In the genomic region with DNA sequence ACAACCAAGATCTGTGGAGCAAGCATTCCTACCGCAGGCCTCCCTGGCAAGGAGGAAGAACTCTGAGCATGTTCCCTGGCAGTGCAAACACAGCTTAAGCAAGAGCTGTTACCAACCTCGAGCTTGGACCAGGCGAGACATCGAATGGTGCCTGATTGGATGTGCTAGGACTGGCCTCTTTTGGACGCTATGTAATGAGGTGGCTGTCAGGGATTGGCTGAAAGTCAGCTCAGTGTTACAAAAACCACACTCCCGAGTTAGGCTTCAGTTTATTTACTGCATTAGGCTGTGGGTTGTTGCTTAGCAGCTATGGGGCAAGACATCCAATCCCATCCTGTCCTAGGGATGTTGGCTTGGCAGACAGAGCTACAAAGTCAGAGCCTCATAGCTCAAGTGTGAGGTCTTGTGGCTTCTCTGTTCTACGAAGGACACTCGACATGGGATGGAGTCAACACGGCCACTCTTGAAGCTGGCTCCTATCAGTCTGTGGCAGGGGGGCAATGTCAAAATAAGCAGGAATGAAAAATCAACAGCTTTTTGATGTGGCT, we compare ENCODE assay signal across 24 mouse cellular contexts.
DNase-seq lines count a peak whose midpoint lies in the region; ATAC-seq and TF ChIP-seq lines count a peak whose summit lies in the region.
"Had no signal": no experiment of that assay in that cellular context is flagged by ENCODE, and none has a peak within 500 bp of the region (broad histone marks: within the 10 kb centered on the region; RNA-seq: fewer than 3 reads in every experiment).

No protein-coding gene starts in this region.

- no peak overlapping the region for H3K4me2 ChIP-seq in midbrain, embryonic 11.5 days
- H3K4me2 ChIP-seq in midbrain, embryonic 16.5 days (ENCODE audit: low read length), result no peak overlapping the region
- H3K4me2 ChIP-seq: embryonic facial prominence, embryonic 12.5 days; heart, embryonic 15.5 days; limb, embryonic 15.5 days; midbrain, embryonic 12.5 days had no signal

- 81% methylated on average over 9 of the region's 9 CpGs for WGBS in spleen, adult 2 months
- 88% methylated on average over 9 of the region's 9 CpGs for WGBS in midbrain, embryonic 11.5 days
- WGBS in midbrain, embryonic 16.5 days, result 83% methylated on average over 9 of the region's 9 CpGs

- ATAC-seq in CD4-positive, CD25-positive, alpha-beta regulatory T cell, adult 4 months, result no peak
- peak; percentile 47; the same call in 1 of the 2 replicates for ATAC-seq in monocyte, adult 5-6 weeks (replicated peaks; ENCODE audit: insufficient number of reproducible peaks, low FRiP score, low TSS enrichment, poor library complexity, severe bottlenecking)
- ATAC-seq in midbrain, embryonic 11.5 days (ENCODE audit: low FRiP score), result no peak
- ATAC-seq in midbrain, embryonic 16.5 days, result no peak
- ATAC-seq: hindbrain, postnatal 0 days; liver, postnatal 0 days had no signal

- H3K36me3 ChIP-seq in spleen, adult 2 months (ENCODE audit: control insufficient read depth, insufficient read depth, low read length), result no peaks in the 10 kb centered on the region
- H3K36me3 ChIP-seq in midbrain, embryonic 11.5 days (ENCODE audit: control insufficient read depth, insufficient read depth, low read length), result no peaks in the 10 kb centered on the region
- no peaks in the 10 kb centered on the region for H3K36me3 ChIP-seq in midbrain, embryonic 16.5 days (ENCODE audit: control insufficient read depth, insufficient read depth, low read length)
- H3K36me3 ChIP-seq: embryonic facial prominence, embryonic 12.5 days; forebrain, embryonic 10.5 days; heart, embryonic 15.5 days; limb, embryonic 15.5 days; midbrain, embryonic 12.5 days had no signal

- TF ChIP-seq CTCF in spleen, adult 2 months (IDR thresholded peaks at IDR 0.05; ENCODE audit: extremely low read depth, insufficient read depth, insufficient read length, insufficient replicate concordance), result no peak

- H3K4me3 ChIP-seq in spleen, adult 2 months (ENCODE audit: extremely low read depth, insufficient read depth, insufficient read length), result no peak overlapping the region
- no peak overlapping the region for H3K4me3 ChIP-seq in midbrain, embryonic 11.5 days (ENCODE audit: low read depth, low read length)
- H3K4me3 ChIP-seq in midbrain, embryonic 16.5 days (ENCODE audit: low read depth, low read length), result no peak overlapping the region
- H3K4me3 ChIP-seq: embryonic facial prominence, embryonic 12.5 days; forebrain, embryonic 10.5 days; heart, adult 2 months; heart, embryonic 15.5 days; limb, embryonic 15.5 days; midbrain, embryonic 12.5 days; myocyte had no signal

- DNase-seq in CD4-positive, CD25-positive, alpha-beta regulatory T cell, adult 2 months (ENCODE audit: low read depth, low spot score), result peak; percentile 11
- DNase-seq in spleen, adult 2 months (ENCODE audit: low read depth in 1 of 2, low spot score in 2 of 2), result no peak
- no peak for DNase-seq in spleen, postnatal 10 days (ENCODE audit: low spot score in 2 of 2)
- DNase-seq in left cerebral cortex, adult 9 months (ENCODE audit: low spot score in 2 of 2), result no peak
- no peak for DNase-seq in midbrain, embryonic 11.5 days (ENCODE audit: low spot score, missing footprints)
- DNase-seq: adrenal gland, adult 8-10 months; cerebellum, adult 9-11 months; heart, adult 2 months; heart, postnatal 4 days; kidney, adult 11 months; liver, postnatal 0 days; right cerebral cortex, postnatal 14 days; thymus, postnatal 14 days had no signal

- TF ChIP-seq POLR2A in spleen, adult 2 months (IDR thresholded peaks at IDR 0.05; ENCODE audit: low read depth, low read length), result no peak

- H3K9me3 ChIP-seq in midbrain, embryonic 11.5 days (ENCODE audit: control insufficient read depth, low read length), result no peaks in the 10 kb centered on the region
- H3K9me3 ChIP-seq in midbrain, embryonic 16.5 days (replicated peaks; ENCODE audit: control insufficient read depth, low read length, poor library complexity, severe bottlenecking), result no peaks in the 10 kb centered on the region
- H3K9me3 ChIP-seq: embryonic facial prominence, embryonic 12.5 days; forebrain, embryonic 10.5 days; heart, embryonic 15.5 days; limb, embryonic 15.5 days; midbrain, embryonic 12.5 days had no signal

- peak overlapping the region; percentile 33; the same call in 1 of the 2 replicates for H3K27ac ChIP-seq in spleen, adult 2 months (ENCODE audit: insufficient read depth, low read length)
- H3K27ac ChIP-seq in midbrain, embryonic 11.5 days (ENCODE audit: low read depth, low read length), result no peak overlapping the region
- H3K27ac ChIP-seq in midbrain, embryonic 16.5 days (ENCODE audit: low read length), result no peak overlapping the region
- H3K27ac ChIP-seq: embryonic facial prominence, embryonic 12.5 days; forebrain, embryonic 10.5 days; heart, adult 2 months; heart, embryonic 15.5 days; hindbrain, postnatal 0 days; kidney, postnatal 0 days; limb, embryonic 15.5 days; midbrain, embryonic 12.5 days had no signal

- H3K27me3 ChIP-seq in spleen, adult 2 months (ENCODE audit: control insufficient read depth, insufficient read depth, low read length), result no peaks in the 10 kb centered on the region
- no peaks in the 10 kb centered on the region for H3K27me3 ChIP-seq in midbrain, embryonic 11.5 days (ENCODE audit: control insufficient read depth, insufficient read depth, low read length)
- no peaks in the 10 kb centered on the region for H3K27me3 ChIP-seq in midbrain, embryonic 16.5 days (ENCODE audit: control insufficient read depth, insufficient read depth, low read depth, low read length)
- H3K27me3 ChIP-seq: embryonic facial prominence, embryonic 12.5 days; heart, embryonic 15.5 days; limb, embryonic 15.5 days had no signal

- H3K9ac ChIP-seq in midbrain, embryonic 11.5 days (ENCODE audit: low read length), result no peak overlapping the region
- no peak overlapping the region for H3K9ac ChIP-seq in midbrain, embryonic 16.5 days (ENCODE audit: low read depth, low read length)
- H3K9ac ChIP-seq: embryonic facial prominence, embryonic 12.5 days; heart, embryonic 15.5 days; limb, embryonic 15.5 days; liver, postnatal 0 days; midbrain, embryonic 12.5 days had no signal

- H3K4me1 ChIP-seq in spleen, adult 2 months (ENCODE audit: control insufficient read depth, insufficient read depth, insufficient read length), result peaks cover 36% of the 10 kb centered on the region; the same call in 1 of the 2 replicates
- H3K4me1 ChIP-seq in midbrain, embryonic 11.5 days (ENCODE audit: control insufficient read depth, insufficient read depth, low read length), result peaks cover 6% of the 10 kb centered on the region
- H3K4me1 ChIP-seq in midbrain, embryonic 16.5 days (ENCODE audit: control insufficient read depth, insufficient read depth, low read length), result peaks cover 5% of the 10 kb centered on the region
- H3K4me1 ChIP-seq: embryonic facial prominence, embryonic 12.5 days had no signal
